In the genomic region with DNA sequence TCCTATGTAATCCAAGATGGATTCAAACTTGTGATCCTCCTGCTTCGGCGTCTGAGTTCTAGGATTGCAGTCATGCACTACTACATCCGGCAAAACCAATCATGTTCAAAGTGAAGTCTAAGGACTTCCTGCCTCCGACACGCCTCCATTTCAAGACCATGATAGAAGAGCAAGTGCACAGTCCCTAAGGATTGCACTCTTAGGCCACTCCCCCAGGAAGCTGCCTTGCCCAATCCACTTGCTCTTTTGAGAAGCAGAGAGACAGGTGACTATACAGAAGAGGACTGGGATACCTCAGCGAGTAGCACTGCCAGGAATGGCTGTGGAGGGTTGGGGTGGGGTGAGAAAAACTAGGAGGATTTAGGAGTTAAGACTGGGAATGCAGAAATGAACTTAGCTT, we compare ENCODE assay signal across 16 mouse cellular contexts. TPM values are rescaled to one million over a fixed set of nuclear protein-coding genes. Genes with fewer than 3 reads are reported as not detected.
"Had no signal": no experiment of that assay in that cellular context is flagged by ENCODE, and none has a peak within 500 bp of the region (broad histone marks: within the 10 kb centered on the region; RNA-seq: fewer than 3 reads in every experiment).

No protein-coding gene starts in this region.

- DNase-seq: kidney, adult 11 months; kidney, adult 9 months; kidney, postnatal 36 days; layer of hippocampus, adult 9-11 months; layer of hippocampus, postnatal 36 days; lung, embryonic 14.5 days; lung, postnatal 10 days; lung, postnatal 4 days; right cerebral cortex, adult 18-20 months; right cerebral cortex, postnatal 25 days; thymus, postnatal 36 days had no signal

- ATAC-seq: midbrain, embryonic 13.5 days had no signal

- H3K4me1 ChIP-seq: limb, embryonic 12.5 days; midbrain, embryonic 13.5 days; neural tube, embryonic 15.5 days had no signal

- H3K9ac ChIP-seq: limb, embryonic 12.5 days; lung, embryonic 14.5 days; midbrain, embryonic 13.5 days; neural tube, embryonic 15.5 days had no signal

- H3K4me2 ChIP-seq: limb, embryonic 12.5 days; lung, embryonic 14.5 days; midbrain, embryonic 13.5 days; neural tube, embryonic 15.5 days had no signal

- H3K27me3 ChIP-seq: midbrain, embryonic 13.5 days; neural tube, embryonic 15.5 days had no signal

- H3K9me3 ChIP-seq: limb, embryonic 12.5 days; midbrain, embryonic 13.5 days; neural tube, embryonic 15.5 days had no signal

- H3K27ac ChIP-seq: kidney, postnatal 0 days; limb, embryonic 12.5 days; midbrain, embryonic 13.5 days; neural tube, embryonic 15.5 days had no signal

- H3K36me3 ChIP-seq: limb, embryonic 12.5 days; midbrain, embryonic 13.5 days; neural tube, embryonic 15.5 days had no signal

- H3K4me3 ChIP-seq: limb, embryonic 12.5 days; midbrain, embryonic 13.5 days; myocyte; neural tube, embryonic 15.5 days had no signal

RNA-seq across cellular contexts. Expression of a gene that starts 14.0 kb away (rescaled TPM):
- polyA plus RNA-seq: myocyte had no signal
